Mouse (Mus musculus): ENCODE measurements around the gene Mybbp1a.

Mybbp1a gene

DNA sequence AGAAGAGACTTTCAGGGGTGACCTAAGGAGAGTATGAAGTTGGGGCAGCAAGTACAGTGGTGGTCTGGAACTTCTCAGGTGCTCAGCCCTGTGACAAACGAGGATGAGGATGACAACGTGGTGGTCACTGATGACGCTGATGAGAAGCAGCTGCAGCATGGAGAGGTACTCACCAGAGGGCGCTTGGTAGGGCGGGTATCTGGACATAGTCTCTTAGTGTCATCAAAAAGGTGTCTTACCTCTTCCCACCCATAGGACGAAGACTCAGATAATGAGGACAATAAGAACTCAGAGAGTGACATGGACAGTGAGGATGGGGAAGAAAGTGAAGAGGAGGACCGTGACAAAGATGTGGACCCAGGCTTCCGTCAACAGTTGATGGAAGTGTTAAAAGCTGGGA is 6.3 kb downstream of the Mybbp1a start:
- DNase-seq: no peak

DNA sequence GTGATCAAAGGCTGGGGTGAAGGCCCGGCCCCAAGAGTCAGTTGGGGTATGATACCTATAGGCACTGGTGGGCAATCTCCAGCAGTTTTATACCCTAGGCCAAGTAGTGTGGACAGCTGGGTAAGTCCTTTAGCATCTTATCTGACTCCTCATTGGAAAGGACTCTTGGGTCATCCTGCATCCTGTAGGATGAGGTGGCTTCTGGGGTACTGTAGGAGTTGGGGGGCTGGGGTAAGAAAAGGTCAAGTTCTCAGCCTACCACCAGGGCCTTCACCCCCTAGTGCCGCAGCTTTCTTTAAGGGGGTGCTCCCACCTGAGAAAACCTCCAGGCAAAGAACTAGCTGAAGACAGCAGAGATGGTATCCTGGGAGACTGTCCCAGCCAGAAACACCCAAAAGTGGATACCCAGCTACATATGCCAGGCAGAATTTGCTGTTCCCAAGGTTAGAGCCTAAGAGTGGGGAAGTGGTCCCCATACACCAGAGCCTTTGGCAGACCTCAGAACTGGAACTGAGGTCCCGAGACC is 11.0 kb downstream of the Mybbp1a start:
- DNase-seq: no peak

GRCm38 (mm10) chr11:72453105-72453953 is 12.2 kb downstream of the Mybbp1a start:
- DNase-seq: no peak

DNA sequence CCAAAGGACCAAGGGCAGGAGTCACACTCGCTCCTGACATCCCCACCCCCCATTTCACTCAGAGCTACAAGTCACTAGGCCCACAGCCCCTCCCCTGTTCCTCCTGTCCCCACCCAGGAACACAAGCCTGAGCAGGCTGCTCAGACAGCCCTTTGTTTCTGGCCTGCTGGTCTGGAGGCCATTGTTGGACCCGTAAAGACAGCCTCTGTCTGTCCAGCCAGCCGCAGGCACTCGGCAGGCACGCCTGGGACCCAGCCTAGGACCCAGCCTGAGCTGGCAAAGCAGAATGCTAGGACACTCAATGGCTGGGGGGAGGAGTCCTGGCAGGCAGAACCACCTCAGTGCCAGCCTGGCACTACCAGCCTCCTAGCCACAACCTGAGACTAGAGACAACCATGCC is 14.5 kb downstream of the Mybbp1a start:
- no peak for DNase-seq

DNA sequence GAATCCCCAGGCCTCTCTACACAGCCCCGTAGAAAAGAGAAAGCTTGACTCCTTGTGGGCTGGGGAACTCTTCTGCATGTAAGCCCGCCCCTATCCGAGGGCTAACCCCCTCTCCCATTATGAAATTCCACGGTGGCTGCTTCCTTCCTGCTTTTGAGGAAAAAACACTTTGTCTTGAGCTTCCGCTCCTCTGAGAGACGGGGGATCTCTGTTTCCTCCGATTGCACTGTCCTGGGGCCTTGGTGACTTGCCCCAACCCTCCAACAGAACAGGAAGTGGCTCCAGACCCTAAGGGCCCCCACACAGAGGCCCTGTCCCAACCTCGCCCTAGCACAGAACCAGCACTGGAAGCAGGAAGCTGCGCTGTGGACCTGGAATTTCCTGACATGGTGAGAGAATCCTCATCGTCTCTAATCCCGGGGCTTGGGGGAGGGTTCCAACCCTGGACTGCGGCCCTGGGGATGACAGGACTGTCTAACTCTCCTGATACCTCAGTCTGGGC is 16.9 kb downstream of the Mybbp1a start:
- DNase-seq: no peak

GRCm38 (mm10) chr11:72458502-72458901 is 17.3 kb downstream of the Mybbp1a start:
- no peak for DNase-seq

DNA sequence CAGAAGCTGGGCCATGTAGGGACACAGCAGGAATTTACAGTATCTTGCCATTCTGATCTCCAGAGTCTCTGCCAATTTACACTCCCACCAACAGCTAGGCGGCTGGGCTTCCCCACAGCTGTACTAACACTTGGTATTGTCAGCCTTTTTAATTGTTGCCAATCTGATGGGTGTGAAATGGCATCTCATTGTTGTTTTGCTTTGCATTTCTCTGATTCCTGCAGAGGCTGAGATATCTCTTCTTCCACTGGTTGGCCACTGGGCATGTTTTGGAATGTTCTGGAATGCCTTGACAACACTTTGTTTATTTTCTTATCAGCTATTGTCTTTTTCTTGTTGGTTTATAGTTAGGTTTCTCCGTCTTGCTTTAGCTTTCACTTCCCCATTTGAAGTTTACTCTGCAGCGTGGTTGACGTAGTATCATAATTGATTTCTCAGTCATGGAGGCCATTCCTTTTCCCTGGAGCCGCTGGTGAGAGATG is 20.4 kb downstream of the Mybbp1a start:
- DNase-seq: no peak

GRCm38 (mm10) chr11:72464821-72465220 is 23.7 kb downstream of the Mybbp1a start:
- DNase-seq: no peak

GRCm38 (mm10) chr11:72465978-72466693 is 25.0 kb downstream of the Mybbp1a start:
- no peak for DNase-seq

- DNase-seq: no peak
These were observed 25.7 kb downstream of the Mybbp1a start for GRCm38 (mm10) chr11:72466694-72467507.

DNA sequence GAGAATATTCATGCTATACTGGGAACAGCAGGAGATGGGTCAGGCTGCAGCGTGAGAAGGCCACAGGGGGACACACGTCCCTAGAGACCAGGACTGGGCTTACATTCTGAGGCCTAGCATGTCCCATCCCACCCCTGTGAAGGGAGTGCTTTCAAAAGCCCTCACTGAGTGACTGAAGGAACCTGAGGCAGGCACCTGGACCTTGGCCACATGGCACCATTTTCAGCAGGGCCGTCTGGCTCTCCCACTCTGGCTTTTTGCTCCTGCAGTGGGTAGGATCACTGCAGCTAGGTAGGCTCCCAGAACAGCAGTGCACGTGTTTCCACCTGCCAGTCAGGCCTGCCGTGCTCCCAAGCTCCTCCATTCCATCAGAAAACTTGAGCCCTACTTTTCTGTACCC is 27.4 kb downstream of the Mybbp1a start:
- no peak for DNase-seq

DNA sequence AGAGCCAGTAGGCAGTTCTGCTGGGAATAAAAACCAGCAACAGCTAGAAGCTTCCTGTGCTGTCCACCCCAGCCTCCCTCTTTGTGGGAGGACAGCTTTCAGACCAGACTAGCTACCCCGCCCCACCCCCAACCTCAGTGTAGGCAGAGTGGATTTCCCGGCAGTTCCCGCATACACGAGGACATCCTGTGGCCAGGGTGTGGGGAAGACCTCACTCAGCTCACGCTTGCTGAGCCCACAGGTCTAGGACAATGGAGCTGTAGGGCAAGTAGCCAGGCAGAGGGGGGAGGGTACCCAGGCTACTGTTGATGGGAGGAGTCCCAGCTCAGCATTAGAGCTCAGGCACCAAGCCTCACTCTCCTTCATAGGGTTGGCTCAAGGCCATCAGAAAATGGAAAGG is 28.1 kb downstream of the Mybbp1a start:
- DNase-seq: no peak

- no peak for DNase-seq
These were observed 28.8 kb downstream of the Mybbp1a start for GRCm38 (mm10) chr11:72470004-72470403.

DNA sequence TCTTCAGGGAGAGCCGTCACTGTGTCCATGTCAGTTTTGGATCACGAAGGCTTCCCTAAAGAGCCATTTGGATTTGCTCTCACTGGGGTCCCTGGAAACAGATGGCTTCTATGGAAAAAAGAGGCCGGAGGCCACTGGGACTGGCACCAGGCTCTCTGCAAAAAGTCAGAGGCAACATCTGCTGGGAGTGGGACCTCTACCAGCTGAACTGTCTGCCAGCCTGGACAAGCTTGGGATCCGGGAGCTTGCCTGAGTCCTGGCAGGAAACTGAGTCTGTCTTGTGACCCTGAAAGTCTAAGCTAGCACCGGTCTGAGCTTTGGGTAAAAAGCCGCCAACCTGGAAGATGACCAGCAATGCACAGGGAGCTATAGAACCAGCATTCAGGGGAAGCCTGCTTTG is 30.2 kb downstream of the Mybbp1a start:
- no peak for DNase-seq

GRCm38 (mm10) chr11:72473540-72473939 is 32.4 kb downstream of the Mybbp1a start:
- no peak for DNase-seq

DNA sequence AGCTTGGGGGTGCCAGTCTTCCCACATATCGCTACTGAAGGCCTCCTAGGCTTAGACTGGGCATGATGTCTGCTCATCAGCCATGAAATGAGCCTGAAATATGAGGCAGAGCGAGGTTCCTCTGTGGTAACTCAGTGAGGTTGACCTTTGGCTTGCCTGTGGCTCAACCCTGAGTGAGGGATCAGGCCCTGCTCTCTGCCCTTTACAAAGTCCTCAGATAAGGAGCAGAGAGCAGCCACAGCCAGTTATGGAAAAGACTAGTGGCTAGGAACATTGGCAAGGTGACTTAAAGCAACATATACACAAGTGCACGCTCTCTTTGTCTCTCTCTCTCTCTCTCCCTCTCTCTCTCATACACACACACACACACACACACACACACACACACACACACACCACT is 33.8 kb downstream of the Mybbp1a start:
- DNase-seq: no peak

- no peak for DNase-seq
These were observed 34.3 kb downstream of the Mybbp1a start for GRCm38 (mm10) chr11:72475408-72475807.

- DNase-seq: no peak
These were observed 35.0 kb downstream of the Mybbp1a start for GRCm38 (mm10) chr11:72476074-72476625.

DNA sequence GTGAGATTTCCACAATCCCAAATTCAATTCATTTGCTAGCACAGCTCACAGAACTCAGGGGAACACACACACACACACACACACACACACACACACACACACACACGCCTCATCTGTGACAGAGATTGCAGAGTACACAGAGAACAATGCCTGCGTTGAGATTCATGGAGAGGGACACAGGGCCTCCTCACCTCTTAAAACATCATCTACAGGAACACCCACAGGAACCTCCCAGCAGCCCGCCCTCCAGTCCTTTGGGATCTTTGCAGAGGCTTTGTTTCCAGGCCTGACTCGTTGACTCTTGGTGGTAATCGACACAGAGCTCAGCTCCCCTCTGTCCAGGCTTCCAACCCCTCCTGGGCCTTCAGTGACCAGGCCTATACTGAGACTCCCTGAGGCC is 36.0 kb downstream of the Mybbp1a start:
- DNase-seq: no peak

DNA sequence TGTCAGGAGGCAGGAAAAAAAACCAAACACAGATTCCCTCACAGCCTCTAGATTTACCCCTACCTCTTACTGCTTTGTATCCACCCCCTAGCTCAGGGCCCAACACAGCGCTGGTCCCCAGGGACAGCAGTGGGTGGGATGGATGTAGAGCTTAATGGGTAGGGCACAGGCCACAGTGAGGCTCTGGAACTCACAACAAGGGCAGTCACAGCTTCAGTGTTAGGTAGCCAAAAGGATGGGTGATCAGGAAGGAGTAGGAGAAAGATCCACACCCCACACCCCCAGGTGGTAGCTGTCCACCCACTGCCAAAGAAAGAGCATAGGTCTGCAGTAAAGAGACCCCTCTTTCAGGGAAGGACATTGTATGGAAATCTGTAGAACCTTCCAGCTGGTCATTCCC is 36.5 kb downstream of the Mybbp1a start:
- no peak for DNase-seq

DNA sequence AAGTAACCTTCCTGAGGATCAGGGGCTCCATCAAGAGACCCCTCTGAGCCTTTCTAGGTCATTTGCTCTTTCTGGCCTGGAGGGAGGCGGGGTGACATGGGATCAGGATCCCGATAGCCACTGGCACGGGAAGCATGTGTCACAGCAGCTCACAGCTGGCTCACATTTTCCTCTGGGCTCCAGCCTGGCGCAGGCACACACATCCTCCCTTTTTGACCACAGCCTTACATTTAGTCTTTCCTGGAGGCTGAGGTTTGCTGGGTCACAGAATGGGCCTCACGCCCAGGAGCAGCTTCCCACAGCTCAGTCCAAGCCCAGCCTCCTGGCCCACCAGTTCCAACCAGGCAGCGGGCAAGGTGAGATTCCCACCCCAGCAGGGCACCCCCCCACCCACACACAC is 37.1 kb downstream of the Mybbp1a start:
- DNase-seq: no peak

DNA sequence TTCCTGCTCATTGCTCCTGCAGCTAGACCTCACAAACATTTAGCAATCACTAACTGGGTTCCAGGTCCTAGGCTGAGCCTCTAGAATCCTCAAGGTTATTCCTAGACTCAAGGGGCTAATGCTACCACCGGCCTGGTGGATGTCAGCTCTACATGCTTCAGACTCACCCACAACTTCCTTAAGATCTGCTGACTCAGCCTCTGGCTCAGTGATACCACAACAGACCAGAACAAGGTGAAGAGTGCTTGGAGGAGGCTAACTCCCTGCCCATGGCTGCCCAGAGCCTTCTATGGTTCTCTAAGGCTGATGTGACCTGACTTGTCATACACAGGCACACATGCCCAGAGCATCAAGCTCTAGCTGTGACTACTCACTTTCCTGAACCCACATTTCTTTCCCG is 38.3 kb downstream of the Mybbp1a start:
- DNase-seq: no peak

DNA sequence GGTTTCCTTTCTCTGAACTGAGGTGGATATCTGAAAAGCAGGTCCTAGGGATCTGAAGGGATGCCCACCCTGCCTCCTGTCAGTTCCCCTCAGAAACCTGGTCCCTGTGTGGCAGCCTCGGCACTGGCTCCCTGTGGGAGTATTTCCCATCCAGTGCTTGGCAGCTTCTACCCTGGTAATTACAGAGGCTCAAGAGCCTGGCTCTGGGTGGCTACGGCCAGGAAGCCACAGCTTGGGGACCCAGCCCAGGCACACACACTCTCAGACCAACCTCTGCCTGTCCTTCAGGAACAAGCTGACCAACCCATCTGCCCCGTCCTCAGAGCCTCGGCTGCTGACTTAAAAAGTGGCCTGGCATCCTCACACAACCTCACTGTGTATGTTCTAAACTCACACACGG is 40.2 kb downstream of the Mybbp1a start:
- no peak for DNase-seq
